Mouse (Mus musculus) brown adipose tissue, adult 24 weeks (tissue): ENCODE measurements around the gene Abhd14b. TPM values are rescaled to one million over a fixed set of nuclear protein-coding genes. Genes with fewer than 3 reads are reported as not detected.

Experiments
- H3K27ac ChIP-seq: fragments of 200-500 bp; replicated peaks from 2 replicates; pipeline ENCODE4 v1.5.1; 2012; ENCODE audit warnings: low read depth, mild to moderate bottlenecking, low read length
- H3K4me1 ChIP-seq: fragments of 200-500 bp; 2 replicates; pipeline ENCODE4 v1.6.1; 2012; ENCODE audit warnings: low read length, mixed read lengths; ENCODE audit not compliant: control insufficient read depth, insufficient read depth, insufficient read length
- H3K4me3 ChIP-seq: fragments of 200-500 bp; 2 replicates; pipeline ENCODE4 v1.5.1; 2012; ENCODE audit warnings: low read depth, mild to moderate bottlenecking, low read length, moderate library complexity; ENCODE audit not compliant: insufficient read depth
- polyA plus RNA-seq: library from polyadenylated mRNA; stranded (reverse); fragments of >200 nt; gene quantifications from 2 replicates; pipeline ENCODE4 v1.2.4, GENCODE M21; 2012; ENCODE audit not compliant: missing spikeins, insufficient read depth, insufficient read length

Abhd14b gene
- 21.5 and 26.4 TPM in 2 replicates for polyA plus RNA-seq

GRCm38 (mm10) chr9:106447348-106447747 is at the start of gene Abhd14b, which contains the start of gene Abhd14a:
Gene Abhd14b, plus strand, starts transcription at chr9:106447459.
Gene Abhd14a, minus strand, starts transcription at chr9:106447678.
- H3K4me1 ChIP-seq: peaks cover 2% of the 10 kb centered on the region
- H3K27ac ChIP-seq: peak within 1 kb of the TSS; percentile 25
- H3K4me3 ChIP-seq: peak within 1 kb of the TSS; percentile 68

DNA sequence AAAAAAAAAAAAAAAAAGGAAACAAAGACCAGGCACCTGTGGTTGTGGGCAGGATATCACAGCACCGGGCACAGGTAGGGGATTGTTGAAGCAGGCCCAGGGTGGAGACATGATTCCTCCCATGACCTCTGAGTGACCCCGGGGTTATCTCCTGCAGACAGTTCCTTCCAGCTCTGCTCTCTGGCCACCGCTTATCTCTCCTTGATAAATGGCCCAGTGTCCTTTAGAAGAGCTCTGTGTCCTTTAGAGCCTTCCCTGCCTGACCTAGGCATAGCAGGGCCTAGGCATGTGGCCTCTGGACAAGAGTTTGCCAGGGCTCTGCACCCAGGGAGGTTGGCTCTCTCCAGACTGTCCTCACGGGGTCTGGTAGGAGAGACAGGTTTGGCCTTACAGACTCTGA is 49.5 kb upstream of the Abhd14b start:
- H3K4me1 ChIP-seq: 0 out of 2 replicates have a peak, but pooled peaks cover 3% of the 10 kb centered on the region
- H3K4me3 ChIP-seq: no peak overlapping the region
- H3K27ac ChIP-seq: no peak overlapping the region

- no peak overlapping the region for H3K4me3 ChIP-seq
- 0 out of 2 replicates have a peak, but pooled peaks cover 3% of the 10 kb centered on the region for H3K4me1 ChIP-seq
- H3K27ac ChIP-seq: no peak overlapping the region
These were observed 48.5 kb upstream of the Abhd14b start for GRCm38 (mm10) chr9:106398667-106399311.

DNA sequence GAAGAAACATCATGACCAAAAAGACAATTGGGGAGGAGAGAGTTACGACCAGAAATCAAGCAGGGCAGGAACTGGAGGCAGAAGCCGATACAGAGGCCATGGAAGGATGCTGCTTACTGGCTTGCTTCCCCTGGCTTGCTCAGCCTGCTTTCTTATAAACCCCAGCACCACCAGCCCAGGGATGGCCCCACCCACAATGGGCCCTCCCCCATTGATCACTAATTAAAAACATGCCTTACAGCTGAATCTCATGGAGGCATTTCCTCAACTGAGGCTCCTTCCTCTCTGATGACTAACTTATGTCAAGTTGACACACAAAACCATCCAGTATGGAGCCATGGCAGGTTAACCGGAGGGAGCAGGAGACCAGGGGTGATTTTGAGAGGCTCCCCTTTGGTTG is 47.5 kb upstream of the Abhd14b start:
- no peak overlapping the region for H3K4me3 ChIP-seq
- H3K27ac ChIP-seq: no peak overlapping the region
- H3K4me1 ChIP-seq: 0 out of 2 replicates have a peak, but pooled peaks cover 2% of the 10 kb centered on the region

DNA sequence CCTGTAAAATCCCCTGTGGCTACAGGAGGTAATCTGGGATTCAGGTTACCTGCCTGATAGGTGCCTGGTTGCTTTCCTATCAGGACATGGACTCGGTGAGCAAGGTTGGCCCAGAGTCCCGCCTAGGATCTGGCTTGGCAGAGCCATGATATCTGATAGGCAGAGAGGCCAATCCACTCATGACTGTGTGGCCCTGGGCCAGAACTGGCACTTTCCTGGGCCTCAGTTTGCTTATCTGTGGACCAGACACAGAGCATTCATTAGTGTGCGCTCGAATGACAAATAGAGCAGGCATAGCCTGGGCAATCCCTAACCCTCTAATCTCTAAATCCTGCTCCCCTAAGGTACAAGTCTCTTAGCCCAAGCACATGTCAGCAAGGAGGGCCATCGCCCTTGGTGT is 45.1 kb upstream of the Abhd14b start:
- Histone ChIP-seq H3K4me3 (no peak overlapping the region), H3K27ac (no peak overlapping the region), H3K4me1 (peaks cover 10% of the 10 kb centered on the region)

- Histone ChIP-seq H3K27ac (no peak overlapping the region), H3K4me1 (peaks cover 10% of the 10 kb centered on the region), H3K4me3 (no peak overlapping the region)
These were observed 44.5 kb upstream of the Abhd14b start for GRCm38 (mm10) chr9:106402607-106403375.

DNA sequence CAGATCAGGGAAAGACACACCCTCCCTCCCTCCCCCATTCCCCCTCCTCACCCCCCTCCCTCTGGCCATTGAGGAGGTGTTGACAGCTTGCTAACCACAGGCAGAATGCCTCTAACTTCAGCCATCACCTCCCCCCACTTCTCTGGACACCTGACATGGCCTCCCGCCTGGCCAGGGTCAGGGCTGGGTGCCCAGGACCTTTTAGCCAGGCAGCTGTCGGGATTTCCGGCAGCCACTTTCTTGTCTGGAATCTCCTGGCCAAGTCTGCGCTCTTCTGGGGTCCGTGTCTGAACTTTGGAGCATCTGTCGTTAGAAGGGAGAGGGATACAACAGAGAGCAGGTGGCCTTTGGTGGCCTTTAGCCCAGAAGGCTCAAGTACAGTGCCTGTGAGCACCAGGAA is 42.0 kb upstream of the Abhd14b start:
- Histone ChIP-seq H3K4me1 (peaks cover 10% of the 10 kb centered on the region), H3K27ac (no peak overlapping the region), H3K4me3 (no peak overlapping the region)

DNA sequence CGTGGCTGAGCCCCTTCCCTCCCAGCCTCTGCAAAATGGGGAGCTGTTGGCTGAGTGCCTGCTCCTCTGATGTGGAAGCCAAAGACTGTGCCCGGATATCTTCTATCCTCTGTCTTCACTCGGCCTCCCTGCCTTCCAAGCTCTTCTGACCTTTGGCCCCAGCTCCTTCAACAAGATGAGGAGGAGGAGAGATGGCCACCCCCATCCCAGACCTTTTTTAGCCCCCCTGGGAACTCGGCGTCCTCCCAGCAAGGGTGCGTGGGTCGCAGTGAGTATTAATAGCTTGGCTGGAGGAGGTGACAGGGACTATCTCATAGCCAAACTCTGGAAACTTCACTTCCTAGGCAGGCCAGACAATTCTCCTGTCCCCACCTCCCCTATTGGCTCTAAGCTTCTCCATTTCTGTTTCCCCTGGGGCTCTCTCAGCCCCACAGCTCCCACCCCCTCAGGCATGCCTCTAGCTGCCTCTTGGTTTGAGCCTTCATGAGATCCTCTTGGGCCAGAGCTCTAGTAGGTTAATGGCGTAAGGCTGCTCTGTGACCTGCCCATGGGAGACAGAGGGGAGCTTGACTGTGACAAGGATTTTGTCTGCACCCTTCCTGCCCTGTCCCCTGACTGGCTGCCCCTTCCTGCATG is 40.7 kb upstream of the Abhd14b start:
- H3K27ac ChIP-seq: no peak overlapping the region; the same call in 1 of the 2 replicates
- H3K4me3 ChIP-seq: no peak overlapping the region
- H3K4me1 ChIP-seq: peaks cover 10% of the 10 kb centered on the region

DNA sequence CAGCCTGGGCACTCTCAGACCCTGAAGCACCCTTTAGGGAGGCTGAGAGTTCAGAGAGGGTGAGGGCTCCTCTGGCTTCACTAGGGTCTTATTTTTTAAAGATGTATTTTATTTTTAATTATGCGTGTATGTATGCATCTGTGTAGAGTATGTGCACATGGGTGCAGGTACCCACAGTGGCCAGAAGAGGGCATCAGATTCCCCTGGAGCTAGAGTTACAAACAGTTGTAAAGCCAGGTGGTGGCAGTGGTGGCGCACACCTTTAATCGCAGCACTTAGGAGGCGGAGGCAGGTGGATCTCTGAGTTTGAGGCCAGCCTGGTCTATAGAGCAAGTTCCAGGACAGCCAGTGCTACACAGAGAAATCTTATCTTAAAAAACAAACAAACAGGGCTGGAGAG is 38.2 kb upstream of the Abhd14b start:
- Histone ChIP-seq H3K27ac (no peak overlapping the region), H3K4me1 (peaks cover 12% of the 10 kb centered on the region), H3K4me3 (no peak overlapping the region)

GRCm38 (mm10) chr9:106410086-106410650 is 37.1 kb upstream of the Abhd14b start:
- H3K4me1 ChIP-seq: peaks cover 12% of the 10 kb centered on the region
- H3K27ac ChIP-seq: no peak overlapping the region
- no peak overlapping the region for H3K4me3 ChIP-seq

DNA sequence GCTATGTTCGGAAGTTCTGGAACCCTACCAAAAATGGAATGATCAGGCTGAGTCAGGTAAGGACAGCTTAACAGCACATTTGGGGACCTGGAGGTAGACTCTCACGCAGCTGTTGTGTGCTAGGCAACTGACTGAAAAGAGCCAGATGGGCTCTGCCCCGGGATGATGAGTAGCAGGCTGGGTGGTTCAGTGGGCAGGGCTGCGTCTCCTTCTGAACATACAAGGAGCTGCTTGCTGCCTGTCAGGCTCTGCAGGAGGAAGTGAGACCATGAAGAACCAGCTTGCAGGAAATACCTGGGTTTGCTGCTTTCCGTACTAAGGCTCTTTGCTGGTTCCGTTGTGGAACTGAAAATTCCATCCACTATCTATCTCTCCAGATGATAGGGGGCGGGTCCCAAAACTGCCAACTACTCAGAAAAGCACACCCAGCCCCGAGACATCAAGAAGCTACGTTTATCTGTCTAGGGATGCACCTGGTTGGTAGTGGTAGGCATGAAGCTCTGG is 36.1 kb upstream of the Abhd14b start:
- Histone ChIP-seq H3K4me3 (no peak overlapping the region), H3K4me1 (peaks cover 8% of the 10 kb centered on the region), H3K27ac (no peak overlapping the region)

DNA sequence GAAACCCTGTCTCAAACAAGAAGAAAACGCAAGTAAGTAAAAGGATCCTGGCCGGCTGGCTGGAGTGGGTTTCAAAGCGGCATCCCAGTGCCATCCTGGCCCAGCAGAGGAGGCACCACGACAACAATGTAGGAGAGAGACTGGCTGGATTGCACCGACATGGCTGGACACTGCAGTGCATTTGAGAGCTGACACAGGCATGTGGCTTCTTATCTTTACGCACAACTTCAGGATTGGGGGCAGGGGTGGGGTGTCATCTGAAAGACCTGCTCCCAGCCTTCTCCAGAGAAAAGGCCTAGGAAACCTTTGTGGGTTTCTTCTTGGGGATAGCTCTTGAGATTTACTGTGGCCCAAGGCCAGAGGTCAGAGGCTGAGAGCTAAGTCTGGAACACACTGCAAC is 35.5 kb upstream of the Abhd14b start:
- Histone ChIP-seq H3K27ac (no peak overlapping the region), H3K4me3 (no peak overlapping the region), H3K4me1 (peaks cover 6% of the 10 kb centered on the region)

GRCm38 (mm10) chr9:106412210-106412609 is 35.0 kb upstream of the Abhd14b start:
- H3K4me1 ChIP-seq: 0 out of 2 replicates have a peak, but pooled peaks cover 2% of the 10 kb centered on the region
- no peak overlapping the region for H3K4me3 ChIP-seq
- H3K27ac ChIP-seq: no peak overlapping the region

DNA sequence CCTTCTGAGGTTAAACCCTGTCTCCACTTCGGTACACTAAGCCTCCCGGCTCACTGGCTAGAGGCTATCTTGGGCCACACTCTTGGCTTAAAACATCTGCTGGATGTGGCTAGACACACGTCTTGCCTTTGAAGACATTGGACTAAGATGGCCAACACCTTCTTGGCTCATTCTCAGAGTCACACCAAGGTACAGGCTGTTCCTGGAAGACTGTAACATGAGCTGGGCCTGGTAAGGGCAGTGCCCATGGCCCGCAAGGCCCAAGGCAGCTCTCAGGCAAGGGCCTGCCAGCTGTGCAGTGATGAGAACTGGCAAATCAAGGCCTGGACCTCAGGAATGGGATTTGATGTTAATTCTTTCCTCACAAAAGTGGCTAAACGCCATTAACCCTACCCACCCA is 33.7 kb upstream of the Abhd14b start:
- Histone ChIP-seq H3K4me3 (no peak overlapping the region), H3K27ac (no peak overlapping the region), H3K4me1 (0 out of 2 replicates have a peak, but pooled peaks cover 2% of the 10 kb centered on the region)

GRCm38 (mm10) chr9:106416826-106417225 is 30.4 kb upstream of the Abhd14b start:
- H3K4me3 ChIP-seq: no peak overlapping the region
- H3K4me1 ChIP-seq: 0 out of 2 replicates have a peak, but pooled peaks cover 3% of the 10 kb centered on the region
- no peak overlapping the region for H3K27ac ChIP-seq
